27 mouse cellular contexts compared by ENCODE assay signal in the genomic region with DNA sequence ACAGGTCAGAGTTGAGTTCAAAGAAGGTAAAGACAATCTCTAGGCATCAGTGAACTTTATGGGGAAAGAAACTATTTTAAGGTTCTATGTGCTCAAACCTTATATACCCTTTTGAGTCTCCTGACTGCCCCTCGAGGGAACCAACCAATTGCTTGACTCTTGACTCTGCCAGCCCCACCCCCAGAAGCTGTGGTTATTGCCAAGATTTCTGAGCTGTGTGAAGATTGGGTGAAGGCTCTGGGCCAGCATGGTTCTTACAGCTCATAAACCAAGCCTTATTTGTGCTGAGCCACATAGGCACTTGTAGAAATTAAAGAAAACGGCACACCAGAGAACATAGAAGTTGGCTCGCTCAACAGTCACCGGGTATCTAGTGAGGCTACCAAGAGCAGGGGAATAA. TPM values are rescaled to one million over a fixed set of nuclear protein-coding genes. Genes with fewer than 3 reads are reported as not detected.
DNase-seq lines count a peak whose midpoint lies in the region; ATAC-seq and TF ChIP-seq lines count a peak whose summit lies in the region.
"Had no signal": no experiment of that assay in that cellular context is flagged by ENCODE, and none has a peak within 500 bp of the region (broad histone marks: within the 10 kb centered on the region; RNA-seq: fewer than 3 reads in every experiment).

No protein-coding gene starts in this region.

- H3K27ac ChIP-seq in heart, embryonic 16.5 days (ENCODE audit: low read length), result no peak overlapping the region
- 0 out of 2 replicates have a peak overlapping the region, but pooled peaks have one; percentile 14 for H3K27ac ChIP-seq in spleen, adult 2 months (ENCODE audit: insufficient read depth, low read length)
- H3K27ac ChIP-seq: embryonic facial prominence, embryonic 13.5 days; embryonic facial prominence, embryonic 15.5 days; forebrain, embryonic 10.5 days; forebrain, embryonic 12.5 days had no signal

- intact Hi-C loops in heart, postnatal 36 days (cut with DNase I), result no loop called here

- no peaks in the 10 kb centered on the region for H3K36me3 ChIP-seq in heart, embryonic 16.5 days (ENCODE audit: control insufficient read depth, insufficient read depth)
- H3K36me3 ChIP-seq in spleen, adult 2 months (ENCODE audit: control insufficient read depth, insufficient read depth, low read length), result no peaks in the 10 kb centered on the region
- H3K36me3 ChIP-seq: embryonic facial prominence, embryonic 13.5 days; embryonic facial prominence, embryonic 15.5 days; forebrain, embryonic 10.5 days; forebrain, embryonic 12.5 days had no signal

- no peaks in the 10 kb centered on the region for H3K9me3 ChIP-seq in heart, embryonic 16.5 days (replicated peaks; ENCODE audit: control insufficient read depth, low read length)
- H3K9me3 ChIP-seq: embryonic facial prominence, embryonic 13.5 days; embryonic facial prominence, embryonic 15.5 days; forebrain, embryonic 10.5 days; forebrain, embryonic 12.5 days had no signal

- no peak overlapping the region for H3K9ac ChIP-seq in heart, embryonic 16.5 days (ENCODE audit: low read length)
- H3K9ac ChIP-seq: embryonic facial prominence, embryonic 13.5 days; embryonic facial prominence, embryonic 15.5 days; forebrain, embryonic 12.5 days had no signal

- DNase-seq in cerebellum, postnatal 10 days, result peak; percentile 21 to 45
- DNase-seq in cerebellum, postnatal 36 days, result no peak
- no peak for DNase-seq in heart, postnatal 36 days
- DNase-seq in spleen, adult 2 months (ENCODE audit: low read depth in 1 of 2, low spot score in 2 of 2), result no peak
- DNase-seq in spleen, postnatal 4 days (ENCODE audit: low spot score in 2 of 2), result no peak
- DNase-seq in induced T-regulatory cell, adult 2 months (ENCODE audit: low read depth), result peak; percentile 58
- DNase-seq: adrenal gland, adult 2 months; adrenal gland, postnatal 14 days; cerebellum, adult 11 months; cerebellum, adult 18-20 months; cerebellum, adult 8-10 months; cerebellum, adult 9-11 months; cerebellum, postnatal 25 days; embryo, embryonic 11 days had no signal

- H3K4me2 ChIP-seq in heart, embryonic 16.5 days (ENCODE audit: low read depth, low read length), result no peak overlapping the region
- H3K4me2 ChIP-seq: embryonic facial prominence, embryonic 13.5 days; embryonic facial prominence, embryonic 15.5 days; forebrain, embryonic 12.5 days had no signal

- no peaks in the 10 kb centered on the region for H3K4me1 ChIP-seq in heart, embryonic 16.5 days (ENCODE audit: control insufficient read depth, insufficient read depth, low read length)
- peaks cover 11% of the 10 kb centered on the region; the same call in 1 of the 2 replicates for H3K4me1 ChIP-seq in spleen, adult 2 months (ENCODE audit: control insufficient read depth, insufficient read depth, insufficient read length)
- H3K4me1 ChIP-seq: embryonic facial prominence, embryonic 15.5 days had no signal

- WGBS in heart, embryonic 16.5 days, result 86% methylated on average over 4 of the region's 4 CpGs
- 77% methylated on average over 4 of the region's 4 CpGs for WGBS in spleen, adult 2 months

- TF ChIP-seq CTCF in spleen, adult 2 months (IDR thresholded peaks at IDR 0.05; ENCODE audit: extremely low read depth, insufficient read depth, insufficient read length, insufficient replicate concordance), result no peak

- no peak for TF ChIP-seq POLR2A in spleen, adult 2 months (IDR thresholded peaks at IDR 0.05; ENCODE audit: low read depth, low read length)

- H3K4me3 ChIP-seq in heart, embryonic 16.5 days (ENCODE audit: low read length), result no peak overlapping the region
- H3K4me3 ChIP-seq in spleen, adult 2 months (ENCODE audit: extremely low read depth, insufficient read depth, insufficient read length), result no peak overlapping the region
- H3K4me3 ChIP-seq: embryonic facial prominence, embryonic 13.5 days; embryonic facial prominence, embryonic 15.5 days; erythroblast, embryonic 14.5 days; forebrain, embryonic 10.5 days; forebrain, embryonic 12.5 days had no signal

- no peaks in the 10 kb centered on the region for H3K27me3 ChIP-seq in heart, embryonic 16.5 days (ENCODE audit: control insufficient read depth, insufficient read depth, low read length)
- H3K27me3 ChIP-seq in spleen, adult 2 months (ENCODE audit: control insufficient read depth, insufficient read depth, low read length), result no peaks in the 10 kb centered on the region
- H3K27me3 ChIP-seq: embryonic facial prominence, embryonic 13.5 days; embryonic facial prominence, embryonic 15.5 days; forebrain, embryonic 12.5 days had no signal

- ATAC-seq in heart, embryonic 16.5 days (replicated peaks; ENCODE audit: extremely low read depth, insufficient read depth, low FRiP score), result 0 out of 2 replicates have a peak, but pooled peaks have one; percentile 6
- ATAC-seq in megakaryocyte, adult 5-6 weeks (ENCODE audit: poor library complexity, severe bottlenecking), result no peak
- ATAC-seq: forebrain, embryonic 14.5 days; forebrain, embryonic 16.5 days had no signal

RNA-seq across cellular contexts. Expression of gene Cd2, which starts 48.5 kb away (rescaled TPM):
- 2.0 and 7.8 TPM in 2 replicates for polyA plus RNA-seq in heart, embryonic 16.5 days (2015; fragmentation: Nextera tagmentation; extraction: Ambion mirVana)
- total RNA-seq in heart, postnatal 36 days (2021), result under 1 TPM; 0.43 to 0.44 TPM
- 38.2 and 50.2 TPM in 2 replicates for polyA plus RNA-seq in spleen, adult 2 months (2012; rRNA removed)
- 3.1 and 3.2 TPM in 2 replicates for total RNA-seq in megakaryocyte, adult 5-6 weeks (2015)
- 6.6 and 7.3 TPM in 2 replicates for total RNA-seq in megakaryocyte, adult 5-6 weeks (2017)
- total RNA-seq: MEL had no signal
- polyA plus RNA-seq: brain, embryonic 14.5 days; C2C12; embryonic facial prominence, embryonic 11.5 days; embryonic facial prominence, embryonic 13.5 days; erythroblast, embryonic 14.5 days; forebrain, embryonic 10.5 days; forebrain, embryonic 12.5 days had no signal

Comparison
In these comparisons a context has a peak if more than half of its experiments do, and no peak if none do; other contexts are left out.
1. DNase-seq: peak in cerebellum, postnatal 10 days (2 of 2) and induced T-regulatory cell, adult 2 months (single experiment); none in cerebellum, postnatal 36 days (0 of 2), heart, postnatal 36 days (0 of 2), spleen, adult 2 months (0 of 2) and spleen, postnatal 4 days (0 of 2).